Mouse (Mus musculus) bone marrow macrophage, adult 2 months (primary cell): ENCODE data around the gene Fermt2. TPM values are rescaled to one million over a fixed set of nuclear protein-coding genes. Genes with fewer than 3 reads are reported as not detected.
"Not testable (repeated sequence)": the region's sequence is repeated elsewhere in the genome, so short reads cannot be mapped to it uniquely, and the experiment has no call there.

Experiments used
- H3K27ac ChIP-seq: 2 replicates; pipeline ENCODE4 v1.5.1; 2012; ENCODE audit warnings: low read depth, low read length; ENCODE audit not compliant: insufficient read depth
- H3K4me1 ChIP-seq: 2 replicates; pipeline ENCODE4 v1.6.1; 2012; ENCODE audit warnings: low read length; ENCODE audit not compliant: control insufficient read depth, insufficient read depth
- H3K4me3 ChIP-seq: 2 replicates; pipeline ENCODE4 v1.5.1; 2012; ENCODE audit warnings: mild to moderate bottlenecking, low read length, moderate library complexity; ENCODE audit not compliant: insufficient read depth
- CTCF ChIP-seq: IDR thresholded peaks from 2 replicates; pipeline ENCODE4 v1.5.1; 2012; ENCODE audit warnings: low read depth, mild to moderate bottlenecking, low read length, moderate library complexity
- POLR2A ChIP-seq: IDR thresholded peaks from 2 replicates; pipeline ENCODE4 v1.6.1; 2012; ENCODE audit warnings: mild to moderate bottlenecking, low read depth, low read length, borderline replicate concordance
- polyA plus RNA-seq: library from polyadenylated mRNA; stranded (reverse); fragments of >200 nt; gene quantifications from 2 replicates; pipeline ENCODE4 v1.2.4, GENCODE M21; 2012; ENCODE audit not compliant: missing spikeins, insufficient read depth, insufficient read length

The Fermt2 gene
- polyA plus RNA-seq, 1 experiment: 1.7 TPM

DNA sequence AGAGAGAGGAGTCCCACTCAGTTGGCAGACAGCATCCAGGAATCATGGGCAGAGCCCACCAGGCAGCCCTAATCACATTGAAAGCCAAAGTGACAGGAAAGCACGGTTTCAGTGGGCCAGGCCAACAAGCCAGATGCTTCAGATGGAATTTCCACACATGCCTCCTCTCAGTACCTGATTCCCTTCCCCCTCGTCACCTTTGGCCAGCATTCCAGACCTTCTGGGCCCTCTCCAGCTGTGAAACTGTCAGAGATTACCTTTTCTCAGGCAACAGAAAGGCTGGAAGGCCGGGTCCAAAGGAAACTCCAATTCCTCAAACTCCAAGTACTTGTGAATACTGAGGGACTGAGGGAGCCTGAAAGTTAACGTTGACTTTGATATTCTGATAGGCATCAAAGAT, 19.1 kb downstream of the Fermt2 start:
- no peak overlapping the region for H3K4me3 ChIP-seq
- TF ChIP-seq CTCF: no peak
- no peak for TF ChIP-seq POLR2A
- H3K27ac ChIP-seq: no peak overlapping the region
- H3K4me1 ChIP-seq: no peaks in the 10 kb centered on the region

GRCm38 (mm10) chr14:45507923-45508322, 22.0 kb downstream of the Fermt2 start:
- Histone ChIP-seq H3K4me1 (no peaks in the 10 kb centered on the region), H3K27ac (no peak overlapping the region), H3K4me3 (no peak overlapping the region)
- TF ChIP-seq POLR2A (no peak), CTCF (no peak)

DNA sequence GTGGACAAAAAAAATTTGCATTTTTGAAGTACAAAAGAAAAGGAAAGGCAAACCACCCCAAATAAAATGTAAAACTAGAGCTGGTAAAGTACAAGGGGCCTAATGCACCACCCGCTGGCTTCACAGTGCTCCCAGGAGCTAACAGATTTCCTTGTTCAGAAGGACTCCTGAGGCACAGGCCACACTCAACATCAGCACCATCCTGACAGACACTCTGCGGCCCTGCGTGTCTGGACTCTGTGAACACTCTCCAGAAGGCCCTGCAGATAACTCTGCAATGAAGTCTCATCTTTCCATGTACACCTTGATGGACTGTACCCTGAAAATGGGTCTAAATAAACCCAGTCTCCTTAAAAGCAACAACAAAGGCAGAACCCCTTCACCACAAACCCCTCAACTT, 22.5 kb downstream of the Fermt2 start:
- no peak overlapping the region for H3K4me3 ChIP-seq
- no peaks in the 10 kb centered on the region for H3K4me1 ChIP-seq
- no peak overlapping the region for H3K27ac ChIP-seq
- TF ChIP-seq CTCF (no peak), POLR2A (no peak)

DNA sequence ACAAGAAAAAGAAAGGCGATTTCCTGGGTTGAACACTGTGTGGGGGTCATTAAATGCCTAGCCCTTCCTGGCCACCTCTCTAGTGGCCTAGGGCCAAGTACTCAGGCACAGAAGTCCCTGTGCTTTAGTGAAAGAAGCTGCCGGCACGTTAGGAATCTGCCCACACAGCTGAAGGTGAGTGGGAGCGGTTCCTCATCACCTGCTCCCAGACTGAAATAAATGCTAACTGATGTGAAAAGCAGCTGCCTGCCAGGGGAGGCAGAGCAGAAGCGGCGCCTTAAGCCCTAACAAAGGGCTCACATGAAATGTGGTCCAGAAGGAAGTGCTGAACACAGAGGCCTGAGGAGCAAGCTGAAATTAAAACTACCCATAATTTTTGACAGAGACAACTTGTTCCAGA, 22.9 kb downstream of the Fermt2 start:
- TF ChIP-seq CTCF (no peak), POLR2A (no peak)
- H3K4me3 ChIP-seq: no peak overlapping the region
- H3K27ac ChIP-seq: no peak overlapping the region
- H3K4me1 ChIP-seq: no peaks in the 10 kb centered on the region

GRCm38 (mm10) chr14:45506165-45506564, 23.8 kb downstream of the Fermt2 start:
- no peak for TF ChIP-seq POLR2A
- TF ChIP-seq CTCF: no peak
- Histone ChIP-seq H3K4me1 (no peaks in the 10 kb centered on the region), H3K27ac (no peak overlapping the region), H3K4me3 (no peak overlapping the region)

DNA sequence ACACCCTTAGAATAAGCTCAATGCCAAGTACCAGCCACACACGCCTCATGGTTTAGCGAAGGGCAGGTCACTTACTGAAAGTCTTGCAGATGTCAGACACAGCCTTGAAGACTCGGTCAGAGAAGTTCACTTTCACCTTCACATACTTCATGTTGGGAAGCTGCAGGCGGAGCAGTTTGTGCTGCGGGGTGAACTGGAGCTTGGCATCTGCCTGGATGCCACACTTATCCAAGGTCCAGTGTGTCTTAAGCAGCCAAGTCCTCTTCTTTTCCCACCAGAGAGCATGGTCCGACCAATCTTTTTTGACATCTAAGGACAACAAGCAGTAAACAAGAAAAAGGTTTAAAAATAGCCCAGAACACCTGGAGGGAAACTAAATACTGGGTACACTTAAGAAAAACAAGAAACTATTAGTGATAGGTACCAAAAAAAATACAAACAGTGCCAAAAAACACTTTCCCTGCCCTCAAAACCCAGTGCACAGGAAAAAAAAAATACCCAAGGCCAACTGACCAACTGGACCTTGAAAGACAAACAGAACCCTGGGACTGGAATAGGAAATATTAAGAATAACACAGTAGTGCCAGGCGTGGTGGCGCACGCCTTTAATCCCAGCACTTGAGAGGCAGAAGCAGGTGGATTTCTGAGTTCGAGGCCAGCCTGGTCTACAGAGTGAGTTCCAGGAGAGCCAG, 25.4 kb downstream of the Fermt2 start:
- H3K27ac ChIP-seq: no peak overlapping the region
- no peak overlapping the region for H3K4me3 ChIP-seq
- TF ChIP-seq CTCF (no peak), POLR2A (no peak)
- H3K4me1 ChIP-seq: no peaks in the 10 kb centered on the region

GRCm38 (mm10) chr14:45503934-45504333, 26.0 kb downstream of the Fermt2 start:
- TF ChIP-seq CTCF (no peak), POLR2A (no peak)
- H3K27ac ChIP-seq: no peak overlapping the region
- no peaks in the 10 kb centered on the region for H3K4me1 ChIP-seq
- no peak overlapping the region for H3K4me3 ChIP-seq

GRCm38 (mm10) chr14:45500052-45500451, 29.9 kb downstream of the Fermt2 start:
- no peak for TF ChIP-seq POLR2A
- TF ChIP-seq CTCF: no peak
- H3K4me1 ChIP-seq: no peaks in the 10 kb centered on the region
- no peak overlapping the region for H3K4me3 ChIP-seq
- no peak overlapping the region for H3K27ac ChIP-seq

DNA sequence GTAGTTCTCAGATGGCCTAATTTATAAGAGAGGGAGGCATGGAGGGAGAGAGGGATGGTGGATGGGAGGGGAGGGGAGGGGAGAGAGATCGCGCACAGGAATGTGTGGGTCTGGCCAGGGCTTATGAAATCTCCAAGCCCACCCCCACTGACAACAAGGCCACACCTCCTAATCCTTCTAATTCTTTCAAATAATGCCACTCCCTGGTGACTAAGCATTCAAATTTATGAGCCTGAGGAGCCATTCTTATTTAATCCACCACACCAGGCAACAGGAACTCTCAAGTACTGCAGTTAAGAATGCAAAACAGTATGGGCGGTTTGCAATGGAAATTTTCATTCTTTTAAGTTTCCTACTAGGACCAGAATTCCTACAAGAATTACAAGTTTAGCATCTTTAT, 32.8 kb downstream of the Fermt2 start:
- H3K4me1 ChIP-seq: no peaks in the 10 kb centered on the region
- TF ChIP-seq POLR2A (no peak), CTCF (no peak)
- H3K4me3 ChIP-seq: no peak overlapping the region
- no peak overlapping the region for H3K27ac ChIP-seq

GRCm38 (mm10) chr14:45495810-45496209, 34.1 kb downstream of the Fermt2 start:
- H3K4me3 ChIP-seq, H3K4me1 ChIP-seq, H3K27ac ChIP-seq: not testable (repeated sequence)

DNA sequence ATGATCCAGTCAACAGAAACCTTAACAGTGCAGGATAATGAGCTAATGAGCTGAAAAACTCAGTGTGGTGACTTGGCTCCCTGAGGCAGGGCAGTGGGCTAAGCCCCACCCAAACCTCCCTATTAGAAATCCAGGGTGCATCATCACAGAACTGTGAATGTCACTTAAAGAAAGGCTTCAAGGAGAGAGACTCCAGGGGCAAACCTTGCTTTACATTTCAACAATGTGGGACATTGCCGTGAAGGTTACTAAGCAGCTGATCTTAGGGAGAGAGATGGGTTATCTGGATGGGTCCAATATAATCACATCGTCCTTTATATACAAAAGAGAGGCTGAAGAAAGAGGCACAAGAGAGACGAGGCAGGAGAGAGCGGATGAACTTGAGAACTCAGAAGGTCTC, 36.0 kb downstream of the Fermt2 start:
- H3K27ac ChIP-seq: no peak overlapping the region
- no peaks in the 10 kb centered on the region for H3K4me1 ChIP-seq
- TF ChIP-seq POLR2A (no peak), CTCF (no peak)
- H3K4me3 ChIP-seq: no peak overlapping the region
